Mouse (Mus musculus): ENCODE data around the gene Zbtb17. TPM values are rescaled to one million over a fixed set of nuclear protein-coding genes. Genes with fewer than 3 reads are reported as not detected.

Gene Zbtb17
- total RNA-seq, 2 experiments from 2014 or later: 19.2 to 21.7 TPM

- no peak for DNase-seq
Observed at GRCm38 (mm10) chr4:141426796-141427745, 17.4 kb upstream of the Zbtb17 start.

- no peak for DNase-seq
Observed at GRCm38 (mm10) chr4:141427921-141428320, 16.5 kb upstream of the Zbtb17 start.

- DNase-seq: peak; percentile 35
Observed at GRCm38 (mm10) chr4:141429381-141429780, 15.1 kb upstream of the Zbtb17 start.

GRCm38 (mm10) chr4:141429847-141430246, 14.6 kb upstream of the Zbtb17 start:
- DNase-seq: peak; percentile 74

- DNase-seq: peak; percentile 80
Observed at GRCm38 (mm10) chr4:141430997-141431396, 13.5 kb upstream of the Zbtb17 start.

GRCm38 (mm10) chr4:141432666-141433065, 11.8 kb upstream of the Zbtb17 start:
- DNase-seq: no peak

- no peak for DNase-seq
Observed at GRCm38 (mm10) chr4:141433191-141433590, 11.3 kb upstream of the Zbtb17 start.

- no peak for DNase-seq
Observed at GRCm38 (mm10) chr4:141435974-141436373, 8.5 kb upstream of the Zbtb17 start, which contains the start of gene Srarp. TSS of gene Srarp (minus strand) at chr4:141436105.

GRCm38 (mm10) chr4:141439083-141439803, 5.2 kb upstream of the Zbtb17 start:
- DNase-seq: no peak

- no peak for DNase-seq
Observed at GRCm38 (mm10) chr4:141440877-141441276, 3.6 kb upstream of the Zbtb17 start.

GRCm38 (mm10) chr4:141443641-141444429, 619 bp upstream of the Zbtb17 start:
- DNase-seq: no peak

- DNase-seq: no peak
Observed at GRCm38 (mm10) chr4:141445328-141445720, 870 bp downstream of the Zbtb17 start.

- DNase-seq: no peak
Observed at GRCm38 (mm10) chr4:141446211-141446610, 1.8 kb downstream of the Zbtb17 start.

GRCm38 (mm10) chr4:141451251-141451650, 6.8 kb downstream of the Zbtb17 start:
- no peak for DNase-seq

- no peak for DNase-seq
Observed at GRCm38 (mm10) chr4:141451916-141452450, 7.5 kb downstream of the Zbtb17 start.

- no peak for DNase-seq
Observed at GRCm38 (mm10) chr4:141454581-141455350, 10.3 kb downstream of the Zbtb17 start.

- DNase-seq: no peak
Observed at GRCm38 (mm10) chr4:141455526-141455925, 11.1 kb downstream of the Zbtb17 start.

- DNase-seq: no peak
Observed at GRCm38 (mm10) chr4:141456193-141456938, 11.9 kb downstream of the Zbtb17 start.

GRCm38 (mm10) chr4:141458236-141458635, 13.8 kb downstream of the Zbtb17 start:
- DNase-seq: peak; percentile 44

- no peak for DNase-seq
Observed at GRCm38 (mm10) chr4:141458888-141459287, 14.4 kb downstream of the Zbtb17 start.

GRCm38 (mm10) chr4:141459766-141460165, 15.3 kb downstream of the Zbtb17 start:
- DNase-seq: no peak
